Mouse (Mus musculus) kidney, adult 2 months (tissue): Measurements from ENCODE around the gene Olfr811. TPM values are rescaled to one million over a fixed set of nuclear protein-coding genes. Genes with fewer than 3 reads are reported as not detected.

ENCODE experiments used
- DNase-seq: peaks from one replicate; pipeline ENCODE4 v3.0.0; 2021
- H3K27ac ChIP-seq: fragments of 200-500 bp; 2 replicates; pipeline ENCODE4 v1.5.1; 2012; ENCODE audit warnings: low read depth, low read length, control low read depth, inconsistent platforms; ENCODE audit not compliant: insufficient read depth
- H3K27me3 ChIP-seq: fragments of 200-500 bp; replicated peaks from 2 replicates; pipeline ENCODE4 v1.6.1; 2012; ENCODE audit warnings: mild to moderate bottlenecking, moderate library complexity, low read length, inconsistent platforms; ENCODE audit not compliant: control insufficient read depth, insufficient read depth
- H3K36me3 ChIP-seq: fragments of 200-500 bp; 2 replicates; pipeline ENCODE4 v1.6.1; 2012; ENCODE audit warnings: mild to moderate bottlenecking, moderate library complexity, low read length, inconsistent platforms; ENCODE audit not compliant: control insufficient read depth, insufficient read depth
- H3K4me1 ChIP-seq: fragments of 200-500 bp; 2 replicates; pipeline ENCODE4 v1.6.1; 2011; ENCODE audit warnings: low read length; ENCODE audit not compliant: control insufficient read depth, insufficient read depth
- H3K4me3 ChIP-seq: fragments of 200-500 bp; 2 replicates; pipeline ENCODE4 v1.5.1; 2011; ENCODE audit warnings: mild to moderate bottlenecking, low read depth, low read length, control low read depth; ENCODE audit not compliant: insufficient read depth
- CTCF ChIP-seq: fragments of 200-500 bp; conservative IDR thresholded peaks from 2 replicates; pipeline ENCODE4 v1.5.1; 2011; ENCODE audit warnings: low read depth, mild to moderate bottlenecking, control low read depth, low read length, moderate library complexity, mixed read lengths; ENCODE audit not compliant: insufficient read depth, insufficient read length
- POLR2A ChIP-seq: fragments of 200-500 bp; IDR thresholded peaks from one replicate; pipeline ENCODE4 v1.6.1; 2011; ENCODE audit warnings: low read depth, low read length, control low read depth
- WGBS: fragments of 180-500 bp; shearing (Covaris S2); methylation state at CpG from one replicate; pipeline ENCODE4 v1.1.7; 2018; 5-methylcytosine and 5-hydroxymethylcytosine counted together
- polyA plus RNA-seq: library from polyadenylated mRNA; depleted of rRNA; stranded (reverse); fragments of >200 nt; gene quantifications from 2 replicates; pipeline ENCODE4 v1.2.3, GENCODE M21; 2012; rRNA removed

The Olfr811 gene
- polyA plus RNA-seq, 1 experiment: not detected

GRCm38 (mm10) chr10:129757693-129758092, 46.5 kb downstream of the Olfr811 start, which contains the start of gene Olfr807:
Gene Olfr807 (minus strand): TSS chr10:129757793.
- 75% methylated on average over 1 of the region's 1 CpGs for WGBS
- H3K36me3 ChIP-seq: no peaks in the 10 kb centered on the region
- H3K4me3 ChIP-seq: no peak within 1 kb of the TSS
- TF ChIP-seq CTCF (no peak), POLR2A (no peak)
- no peaks in the 10 kb centered on the region for H3K27me3 ChIP-seq
- DNase-seq: no peak
- no peaks in the 10 kb centered on the region for H3K4me1 ChIP-seq
- no peak within 1 kb of the TSS for H3K27ac ChIP-seq

Other genes starting within 250 kb of the Olfr811 start
- gene Olfr794, start 236.7 kb downstream of the Olfr811 start, polyA plus RNA-seq: not detected in 2 replicates
- gene Olfr796, start 191.8 kb downstream of the Olfr811 start, polyA plus RNA-seq: not detected in 2 replicates
- not detected in 2 replicates for gene Olfr798, start 176.5 kb downstream of the Olfr811 start, polyA plus RNA-seq
- not detected in 2 replicates for gene Olfr799, start 166.9 kb downstream of the Olfr811 start, polyA plus RNA-seq
- gene Olfr800, start 146.7 kb downstream of the Olfr811 start, polyA plus RNA-seq: not detected in 2 replicates
- not detected in 2 replicates for gene Olfr801, start 130.5 kb downstream of the Olfr811 start, polyA plus RNA-seq
- not detected in 2 replicates for gene Olfr802, start 116.2 kb downstream of the Olfr811 start, polyA plus RNA-seq
- gene Olfr803, start 110.1 kb downstream of the Olfr811 start, polyA plus RNA-seq: not detected in 2 replicates
- not detected in 2 replicates for gene Olfr804, start 101.2 kb downstream of the Olfr811 start, polyA plus RNA-seq
- not detected in 2 replicates for gene Olfr805, start 75.0 kb downstream of the Olfr811 start, polyA plus RNA-seq
- not detected in 2 replicates for gene Olfr806, start 62.5 kb downstream of the Olfr811 start, polyA plus RNA-seq
- gene Olfr807, start 46.6 kb downstream of the Olfr811 start, polyA plus RNA-seq: not detected in 2 replicates
- gene Olfr808, start 38.9 kb downstream of the Olfr811 start, polyA plus RNA-seq: not detected in 2 replicates
- gene Olfr809, start 29.8 kb downstream of the Olfr811 start, polyA plus RNA-seq: not detected in 2 replicates
- not detected in 2 replicates for gene Olfr810, start 9.5 kb downstream of the Olfr811 start, polyA plus RNA-seq
- gene Olfr812, start 41.7 kb upstream of the Olfr811 start, polyA plus RNA-seq: not detected in 2 replicates
- not detected in 2 replicates for gene Olfr813, start 51.0 kb upstream of the Olfr811 start, polyA plus RNA-seq
- gene Olfr814, start 75.5 kb upstream of the Olfr811 start, polyA plus RNA-seq: not detected in 2 replicates
- not detected in 2 replicates for gene Olfr815, start 101.5 kb upstream of the Olfr811 start, polyA plus RNA-seq
- not detected in 2 replicates for gene Olfr816, start 111.2 kb upstream of the Olfr811 start, polyA plus RNA-seq
- not detected in 2 replicates for gene Olfr818, start 144.7 kb upstream of the Olfr811 start, polyA plus RNA-seq
- gene Olfr819, start 162.9 kb upstream of the Olfr811 start, polyA plus RNA-seq: not detected in 2 replicates
- not detected in 2 replicates for gene Olfr247, start 171.7 kb upstream of the Olfr811 start, polyA plus RNA-seq
- not detected in 2 replicates for gene Gm10310, start 180.7 kb upstream of the Olfr811 start, polyA plus RNA-seq
- gene Olfr820, start 208.2 kb upstream of the Olfr811 start, polyA plus RNA-seq: not detected in 2 replicates
- gene Olfr821, start 226.0 kb upstream of the Olfr811 start, polyA plus RNA-seq: not detected in 2 replicates